Mouse (Mus musculus): Measurements from ENCODE around the gene Anapc15-ps.
A peak's percentile ranks its signal among the peaks of the same experiment; 100 is the strongest.
"Not testable (repeated sequence)": the region's sequence is repeated elsewhere in the genome, so short reads cannot be mapped to it uniquely, and the experiment has no call there.

Anapc15-ps gene

DNA sequence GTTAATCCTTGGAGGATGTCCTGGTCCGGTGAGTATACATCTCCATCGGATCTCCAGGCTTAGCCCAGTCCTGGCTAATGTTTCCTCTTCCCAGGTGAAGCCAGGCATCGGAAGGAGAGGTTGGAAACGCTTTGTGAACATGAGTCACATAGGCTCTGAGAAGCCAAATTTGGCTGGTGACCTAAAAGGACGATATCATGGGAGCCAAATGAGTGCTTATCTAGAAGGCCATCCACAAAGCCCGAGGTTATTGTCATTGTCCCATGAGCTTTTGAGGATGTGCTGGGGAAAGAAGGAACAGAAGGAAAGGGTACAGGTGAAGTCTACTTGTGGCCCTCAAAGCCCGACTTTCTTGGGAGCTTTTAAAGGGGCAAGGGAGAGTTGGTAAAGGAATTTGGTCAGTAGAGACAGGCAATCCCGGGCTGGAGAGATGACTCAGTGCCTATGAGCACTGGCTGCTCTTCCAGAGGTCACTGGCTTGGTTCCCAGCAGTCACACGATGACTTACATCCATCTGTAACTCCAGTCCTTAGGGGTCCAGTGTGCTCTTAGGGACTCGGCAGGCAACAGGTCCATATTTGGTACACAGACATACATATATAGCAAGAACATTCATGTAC is 42.4 kb downstream of the Anapc15-ps start:
- DNase-seq (ENCODE audit: low read depth, low spot score), result peak; percentile 54

DNA sequence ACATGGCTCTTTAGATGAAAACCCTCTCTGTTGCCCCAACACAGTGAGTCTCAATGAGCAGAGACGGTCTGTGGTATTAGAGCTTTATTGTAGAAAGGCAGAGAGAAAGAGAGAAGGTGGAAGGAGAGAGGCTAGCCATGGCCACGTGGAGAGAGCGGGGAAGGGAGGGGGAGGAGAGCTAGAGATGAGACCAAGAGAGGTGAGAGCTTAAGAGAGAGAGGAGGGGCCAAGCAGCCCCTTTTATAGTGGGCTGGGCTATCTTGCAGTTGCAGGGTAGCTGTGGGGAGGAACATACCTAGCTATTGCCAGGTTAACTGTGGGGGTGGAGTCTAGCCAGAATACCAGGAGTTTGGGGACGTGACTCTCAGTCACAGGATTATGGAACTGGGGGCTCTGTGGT is 43.1 kb downstream of the Anapc15-ps start:
- DNase-seq (ENCODE audit: low read depth, low spot score), result not testable (repeated sequence)

DNA sequence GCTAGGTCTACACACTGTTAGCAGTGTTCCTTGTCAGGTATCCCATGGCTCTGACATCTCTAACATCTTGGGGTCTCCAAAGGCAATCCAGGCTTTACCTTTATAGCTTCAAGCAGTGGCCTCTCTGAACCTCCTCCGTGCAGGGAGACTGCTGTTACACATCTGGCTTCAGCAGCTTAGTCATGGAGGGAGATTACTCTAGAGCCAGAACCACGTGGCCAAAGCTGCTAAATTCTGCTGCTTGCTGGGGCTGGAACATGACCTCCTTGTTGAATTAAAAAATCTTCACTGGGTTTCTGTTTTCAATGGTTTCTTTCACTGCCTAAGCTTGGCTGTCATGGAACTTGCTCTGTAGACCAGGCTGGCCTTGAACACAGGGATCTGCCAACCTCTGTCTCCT is 44.9 kb downstream of the Anapc15-ps start:
- no peak for DNase-seq (ENCODE audit: low read depth, low spot score)

DNA sequence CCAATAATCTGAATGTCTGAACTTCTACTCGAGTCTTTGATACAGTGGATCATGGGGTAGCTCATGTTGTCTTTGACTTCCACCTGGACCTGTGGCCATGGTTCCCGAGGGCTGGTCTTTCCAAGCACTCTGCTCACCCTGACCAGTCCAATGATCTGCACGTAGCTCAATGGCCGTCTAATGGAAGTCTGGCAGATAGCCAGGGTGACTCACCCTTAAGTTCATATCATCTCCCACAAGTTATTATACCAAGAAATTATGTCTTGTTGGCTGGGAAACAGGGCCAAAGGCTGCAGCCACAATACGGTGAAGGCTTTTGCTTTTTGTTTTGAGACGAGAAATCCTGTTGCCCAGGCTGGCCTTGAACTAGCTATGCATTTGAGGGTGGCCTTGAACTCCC is 45.9 kb downstream of the Anapc15-ps start:
- no peak for DNase-seq (ENCODE audit: low read depth, low spot score)

DNA sequence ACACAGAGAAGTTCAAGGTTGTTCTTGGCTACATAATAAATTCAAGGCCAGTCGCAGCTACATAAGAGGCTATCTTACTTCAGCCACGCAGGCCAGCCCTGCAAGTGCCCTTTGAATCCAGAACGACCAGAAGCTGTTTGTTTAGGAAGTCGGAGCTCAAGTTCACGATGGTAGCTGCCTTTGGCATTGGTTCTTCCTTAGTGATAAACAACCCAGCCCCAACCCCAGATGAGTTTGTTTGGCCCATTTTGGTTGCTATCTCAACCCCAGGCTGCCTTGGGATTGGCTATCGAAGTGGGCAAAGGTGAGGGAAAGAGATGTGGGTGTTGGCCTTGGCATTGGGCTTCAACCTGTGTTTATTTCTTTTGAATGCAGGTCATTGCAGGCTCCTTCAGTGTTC is 48.0 kb downstream of the Anapc15-ps start:
- DNase-seq (ENCODE audit: low read depth, low spot score), result no peak

DNA sequence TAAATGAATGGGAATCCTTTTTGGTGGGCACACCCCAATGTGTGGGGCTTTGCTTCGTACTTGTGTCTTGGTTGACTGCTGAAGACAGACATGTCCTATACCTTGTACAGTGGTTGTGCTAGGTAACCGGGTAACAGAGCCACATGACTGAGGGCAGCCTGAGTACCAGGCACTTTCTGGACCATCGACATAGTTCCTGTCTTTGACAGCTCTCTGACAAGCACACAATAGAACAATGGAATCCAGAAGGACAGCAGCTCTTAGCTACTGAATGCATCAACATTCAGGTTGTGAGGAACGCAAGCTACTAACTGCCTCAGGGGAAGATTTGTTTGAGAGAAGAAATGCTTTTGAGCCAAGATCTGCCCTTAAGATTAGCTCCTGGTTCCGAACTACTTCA is 49.2 kb downstream of the Anapc15-ps start:
- DNase-seq (ENCODE audit: low read depth, low spot score), result no peak

DNA sequence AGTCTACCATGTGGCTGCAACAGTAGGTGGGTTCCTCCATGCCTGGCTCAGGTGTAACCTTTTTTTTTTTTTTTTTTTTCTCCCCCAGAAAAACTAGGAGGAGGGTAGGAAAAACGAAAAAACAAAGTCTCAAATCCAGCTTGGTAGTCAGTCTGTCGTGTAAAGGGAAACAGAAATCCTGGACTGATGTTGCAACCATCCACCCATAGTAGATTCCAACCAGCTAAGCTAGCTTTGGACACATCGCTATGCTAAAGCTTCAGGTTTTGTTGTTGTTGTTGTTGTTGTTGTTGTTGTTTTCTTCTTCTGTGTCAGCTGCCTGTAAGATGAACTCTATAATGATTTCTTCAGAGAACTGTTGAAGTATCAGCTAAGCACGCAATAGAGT is 49.7 kb downstream of the Anapc15-ps start:
- DNase-seq (ENCODE audit: low read depth, low spot score), result no peak

Data from skeletal muscle tissue, adult 2 months (tissue).